Mouse (Mus musculus) Patski (cell line): ENCODE data around the gene Defa20. TPM values are rescaled to one million over a fixed set of nuclear protein-coding genes. Genes with fewer than 3 reads are reported as not detected.
"Not testable (repeated sequence)": the region's sequence is repeated elsewhere in the genome, so short reads cannot be mapped to it uniquely, and the experiment has no call there.

Experiments
- ATAC-seq: fragments of 100-300 bp; one replicate; pipeline ENCODE4 v1.8.0; 2021
- CTCF ChIA-PET: fragments of 350-600 bp; sonication (Branson Sonifier 250); formaldehyde crosslinking; loops from one replicate; lab custom pipeline; 2022; ENCODE audit warnings: inconsistent platforms; lab: Charles Lee
- POLR2A ChIA-PET: fragments of 350-600 bp; sonication (Branson Sonifier 250); formaldehyde crosslinking; loops from one replicate; lab custom pipeline; 2022; ENCODE audit warnings: antibody characterized with exemption, inconsistent platforms; lab: Charles Lee
- DNase-seq: peaks from one replicate; pipeline ENCODE4 v3.0.0-alpha.2; 2011; ENCODE audit warnings: low read depth, low spot score
- H3K27me3 ChIP-seq: fragments of 371-371 bp; one replicate; pipeline ENCODE4 v1.5.1; 2021
- in situ Hi-C: fragments of 300-500 bp; cut with MboI; formaldehyde crosslinking; loops from 3 replicates; pipeline ENCODE4 v1.11.1; 2018; ENCODE audit warnings: low pct_unique_long_range_greater_than_20kb, mixed read lengths
- polyA plus RNA-seq: library from polyadenylated mRNA; unstranded; gene quantifications from one replicate; pipeline ENCODE4 v1.2.3, GENCODE M21; 2021

The Defa20 gene
- polyA plus RNA-seq = not detected

- ATAC-seq, DNase-seq, H3K27me3 ChIP-seq, CTCF ChIA-PET, POLR2A ChIA-PET, in situ Hi-C loops: not testable (repeated sequence)
These were observed at the start of gene Defa20 for GRCm38 (mm10) chr8:21508958-21509357. TSS of gene Defa20 (plus strand) at chr8:21509258.

GRCm38 (mm10) chr8:21528732-21529131, 19.7 kb downstream of the Defa20 start, which contains the start of gene Defa32:
TSS of gene Defa32 (plus strand) at chr8:21529032.
- ATAC-seq, H3K27me3 ChIP-seq, DNase-seq, in situ Hi-C loops, CTCF ChIA-PET, POLR2A ChIA-PET: not testable (repeated sequence)

Other genes starting within 250 kb of the Defa20 start
- not detected for gene Defa27, start 193.7 kb upstream of the Defa20 start, polyA plus RNA-seq
- gene Defa29, start 182.2 kb upstream of the Defa20 start, polyA plus RNA-seq = not detected
- gene Defa2, start 130.7 kb upstream of the Defa20 start, polyA plus RNA-seq = not detected
- not detected for gene Defa33, start 117.4 kb upstream of the Defa20 start, polyA plus RNA-seq
- not detected for gene Defa36, start 81.8 kb upstream of the Defa20 start, polyA plus RNA-seq
- gene Gm7849, start 52.7 kb upstream of the Defa20 start, polyA plus RNA-seq = not detected
- not detected for gene Defa32, start 19.8 kb downstream of the Defa20 start, polyA plus RNA-seq
- not detected for gene Defa37, start 56.1 kb downstream of the Defa20 start, polyA plus RNA-seq
- gene Defa28, start 73.7 kb downstream of the Defa20 start, polyA plus RNA-seq = not detected
- not detected for gene Gm7861, start 85.2 kb downstream of the Defa20 start, polyA plus RNA-seq
- gene Defa26, start 108.9 kb downstream of the Defa20 start, polyA plus RNA-seq = not detected
- gene Defa17, start 146.5 kb downstream of the Defa20 start, polyA plus RNA-seq = not detected
- gene Defa34, start 156.5 kb downstream of the Defa20 start, polyA plus RNA-seq = not detected
- not detected for gene AY761184, start 194.4 kb downstream of the Defa20 start, polyA plus RNA-seq
- gene Defa24, start 225.2 kb downstream of the Defa20 start, polyA plus RNA-seq = not detected